Mouse (Mus musculus) lung, embryonic 15.5 days (tissue): Measurements from ENCODE around the gene Acsl4. TPM values are rescaled to one million over a fixed set of nuclear protein-coding genes. Genes with fewer than 3 reads are reported as not detected.

ENCODE experiments used
- ATAC-seq: fragments of 200-750 bp; cut with Nextera tagmentation; 2 replicates; pipeline ENCODE4 v1.8.0; 2017; ENCODE audit warnings: moderate number of reproducible peaks, borderline replicate concordance; ENCODE audit not compliant: low FRiP score, low TSS enrichment; ENCODE audit errors: extremely low read depth
- H3K27ac ChIP-seq: fragments of 300-500 bp; sonication (generic); 2 replicates; pipeline ENCODE4 v1.5.1; 2015; ENCODE audit warnings: moderate library complexity, mild to moderate bottlenecking, inconsistent platforms
- H3K27me3 ChIP-seq: fragments of 300-500 bp; sonication (generic); 2 replicates; pipeline ENCODE4 v1.6.1; 2015; ENCODE audit warnings: inconsistent platforms
- H3K36me3 ChIP-seq: fragments of 300-500 bp; sonication (generic); 2 replicates; pipeline ENCODE4 v1.6.1; 2015; ENCODE audit warnings: inconsistent platforms
- H3K4me1 ChIP-seq: fragments of 300-500 bp; sonication (generic); 2 replicates; pipeline ENCODE4 v1.6.1; 2015; ENCODE audit warnings: inconsistent platforms
- H3K4me2 ChIP-seq: fragments of 300-500 bp; sonication (generic); 2 replicates; pipeline ENCODE4 v1.6.1; 2015; ENCODE audit warnings: inconsistent platforms, mild to moderate bottlenecking, moderate library complexity
- H3K4me3 ChIP-seq: fragments of 300-500 bp; sonication (generic); 2 replicates; pipeline ENCODE4 v1.5.1; 2015; ENCODE audit warnings: mild to moderate bottlenecking, inconsistent platforms
- H3K9ac ChIP-seq: fragments of 300-500 bp; sonication (generic); 2 replicates; pipeline ENCODE4 v1.6.1; 2015; ENCODE audit warnings: inconsistent platforms
- H3K9me3 ChIP-seq: fragments of 300-500 bp; sonication (generic); 2 replicates; pipeline ENCODE4 v1.6.1; 2016; ENCODE audit warnings: inconsistent platforms
- WGBS: fragments of 180-500 bp; shearing (Covaris S2); methylation state at CpG from one replicate; pipeline ENCODE4 v1.1.7; 2015; 5-methylcytosine and 5-hydroxymethylcytosine counted together
- polyA plus RNA-seq: library from polyadenylated mRNA; unstranded; fragments of >200 nt; fragmentation: Nextera tagmentation; extraction: Ambion mirVana; gene quantifications from 2 replicates; pipeline ENCODE4 v1.2.1, GENCODE M21; 2015

Gene Acsl4
- polyA plus RNA-seq, 1 experiment from 2014 or later = 19.4 TPM

GRCm38 (mm10) chrX:142388141-142388540 is 2.2 kb downstream of the Acsl4 start:
- no peaks in the 10 kb centered on the region for H3K36me3 ChIP-seq
- peaks cover 8% of the 10 kb centered on the region; the same call in 1 of the 2 replicates for H3K27me3 ChIP-seq
- no peak for ATAC-seq
- 80% methylated on average over 6 of the region's 6 CpGs for WGBS
- H3K4me3 ChIP-seq = no peak overlapping the region
- no peak overlapping the region for H3K27ac ChIP-seq
- no peaks in the 10 kb centered on the region for H3K9me3 ChIP-seq
- no peak overlapping the region for H3K9ac ChIP-seq
- H3K4me2 ChIP-seq = no peak overlapping the region
- no peaks in the 10 kb centered on the region; the same call in 1 of the 2 replicates for H3K4me1 ChIP-seq

GRCm38 (mm10) chrX:142387634-142388033 is 2.7 kb downstream of the Acsl4 start:
- Histone ChIP-seq H3K27me3 (peaks cover 8% of the 10 kb centered on the region; the same call in 1 of the 2 replicates), H3K4me1 (no peaks in the 10 kb centered on the region; the same call in 1 of the 2 replicates), H3K4me3 (no peak overlapping the region), H3K9ac (no peak overlapping the region), H3K4me2 (no peak overlapping the region), H3K9me3 (no peaks in the 10 kb centered on the region), H3K27ac (no peak overlapping the region), H3K36me3 (no peaks in the 10 kb centered on the region)
- ATAC-seq = no peak
- WGBS = 78% methylated on average over 1 of the region's 1 CpGs

GRCm38 (mm10) chrX:142384918-142385317 is 5.4 kb downstream of the Acsl4 start:
- H3K27me3 ChIP-seq = no peaks in the 10 kb centered on the region
- ATAC-seq = no peak
- H3K27ac ChIP-seq = no peak overlapping the region
- no peaks in the 10 kb centered on the region for H3K36me3 ChIP-seq
- H3K4me2 ChIP-seq = no peak overlapping the region
- H3K9me3 ChIP-seq = no peaks in the 10 kb centered on the region
- H3K9ac ChIP-seq = no peak overlapping the region
- WGBS = 81% methylated on average over 3 of the region's 3 CpGs
- no peak overlapping the region for H3K4me3 ChIP-seq
- no peaks in the 10 kb centered on the region; the same call in 1 of the 2 replicates for H3K4me1 ChIP-seq

- Histone ChIP-seq H3K9me3 (no peaks in the 10 kb centered on the region), H3K4me2 (no peak overlapping the region), H3K4me1 (no peaks in the 10 kb centered on the region; the same call in 1 of the 2 replicates), H3K4me3 (no peak overlapping the region), H3K27ac (no peak overlapping the region), H3K27me3 (no peaks in the 10 kb centered on the region), H3K36me3 (no peaks in the 10 kb centered on the region), H3K9ac (no peak overlapping the region)
- no peak for ATAC-seq
- WGBS = 81% methylated on average over 6 of the region's 6 CpGs
Measured at GRCm38 (mm10) chrX:142379894-142380293, 10.4 kb downstream of the Acsl4 start.

- H3K36me3 ChIP-seq = no peaks in the 10 kb centered on the region
- no peak overlapping the region for H3K27ac ChIP-seq
- no peaks in the 10 kb centered on the region for H3K9me3 ChIP-seq
- H3K9ac ChIP-seq = no peak overlapping the region
- no peaks in the 10 kb centered on the region for H3K4me1 ChIP-seq
- 84% methylated on average over 6 of the region's 6 CpGs for WGBS
- no peak for ATAC-seq
- no peaks in the 10 kb centered on the region for H3K27me3 ChIP-seq
- H3K4me3 ChIP-seq = no peak overlapping the region
- H3K4me2 ChIP-seq = no peak overlapping the region
Measured at GRCm38 (mm10) chrX:142378048-142378447, 12.3 kb downstream of the Acsl4 start.

- Histone ChIP-seq H3K4me1 (no peaks in the 10 kb centered on the region), H3K27me3 (no peaks in the 10 kb centered on the region), H3K4me2 (no peak overlapping the region), H3K9ac (no peak overlapping the region), H3K36me3 (no peaks in the 10 kb centered on the region), H3K27ac (no peak overlapping the region), H3K4me3 (no peak overlapping the region), H3K9me3 (no peaks in the 10 kb centered on the region)
- 66% methylated on average over 3 of the region's 3 CpGs for WGBS
- ATAC-seq = no peak
Measured at GRCm38 (mm10) chrX:142377358-142377757, 13.0 kb downstream of the Acsl4 start.

GRCm38 (mm10) chrX:142376747-142377146 is 13.6 kb downstream of the Acsl4 start:
- Histone ChIP-seq H3K4me1 (no peaks in the 10 kb centered on the region), H3K36me3 (no peaks in the 10 kb centered on the region), H3K27ac (no peak overlapping the region), H3K4me2 (no peak overlapping the region), H3K27me3 (no peaks in the 10 kb centered on the region), H3K9me3 (no peaks in the 10 kb centered on the region), H3K4me3 (no peak overlapping the region), H3K9ac (no peak overlapping the region)
- no peak for ATAC-seq
- 48% methylated on average over 3 of the region's 3 CpGs for WGBS

- H3K4me2 ChIP-seq = no peak overlapping the region
- H3K4me1 ChIP-seq = no peaks in the 10 kb centered on the region
- H3K36me3 ChIP-seq = no peaks in the 10 kb centered on the region
- no peak overlapping the region for H3K27ac ChIP-seq
- H3K9ac ChIP-seq = no peak overlapping the region
- H3K4me3 ChIP-seq = no peak overlapping the region
- 75% methylated on average over 4 of the region's 4 CpGs for WGBS
- no peaks in the 10 kb centered on the region for H3K27me3 ChIP-seq
- ATAC-seq = no peak
- H3K9me3 ChIP-seq = no peaks in the 10 kb centered on the region
Measured at GRCm38 (mm10) chrX:142375519-142375918, 14.8 kb downstream of the Acsl4 start.

- no peak overlapping the region for H3K4me2 ChIP-seq
- H3K36me3 ChIP-seq = no peaks in the 10 kb centered on the region
- no peak overlapping the region for H3K9ac ChIP-seq
- no peak overlapping the region for H3K27ac ChIP-seq
- H3K4me1 ChIP-seq = no peaks in the 10 kb centered on the region
- WGBS = 14% methylated on average over 3 of the region's 3 CpGs
- ATAC-seq = no peak
- no peaks in the 10 kb centered on the region for H3K27me3 ChIP-seq
- H3K4me3 ChIP-seq = no peak overlapping the region
- no peaks in the 10 kb centered on the region for H3K9me3 ChIP-seq
Measured at GRCm38 (mm10) chrX:142372393-142372792, 17.9 kb downstream of the Acsl4 start.

GRCm38 (mm10) chrX:142369935-142370334 is 20.4 kb downstream of the Acsl4 start:
- H3K4me3 ChIP-seq = no peak overlapping the region

GRCm38 (mm10) chrX:142363882-142364281 is 26.5 kb downstream of the Acsl4 start:
- H3K4me3 ChIP-seq = no peak overlapping the region
- ATAC-seq = no peak
- H3K4me2 ChIP-seq = no peak overlapping the region
- no peaks in the 10 kb centered on the region for H3K4me1 ChIP-seq
- no peak overlapping the region for H3K27ac ChIP-seq
- H3K27me3 ChIP-seq = no peaks in the 10 kb centered on the region
- no peaks in the 10 kb centered on the region for H3K36me3 ChIP-seq
- H3K9me3 ChIP-seq = no peaks in the 10 kb centered on the region
- no peak overlapping the region for H3K9ac ChIP-seq
- WGBS = 76% methylated on average over 1 of the region's 1 CpGs

More at GRCm38 (mm10) chrX:142369935-142370334, 20.4 kb downstream of the Acsl4 start:
- ATAC-seq = no peak
- WGBS = 29% methylated on average over 7 of the region's 7 CpGs
- Histone ChIP-seq H3K27me3 (no peaks in the 10 kb centered on the region), H3K36me3 (no peaks in the 10 kb centered on the region), H3K4me2 (no peak overlapping the region), H3K4me1 (no peaks in the 10 kb centered on the region), H3K27ac (no peak overlapping the region), H3K9ac (no peak overlapping the region), H3K9me3 (no peaks in the 10 kb centered on the region)

GRCm38 (mm10) chrX:142359031-142359430 is 31.3 kb downstream of the Acsl4 start:
- ATAC-seq = no peak
- Histone ChIP-seq H3K27ac (no peak overlapping the region), H3K4me2 (no peak overlapping the region), H3K4me3 (no peak overlapping the region), H3K4me1 (no peaks in the 10 kb centered on the region), H3K9me3 (no peaks in the 10 kb centered on the region), H3K9ac (no peak overlapping the region), H3K27me3 (no peaks in the 10 kb centered on the region), H3K36me3 (no peaks in the 10 kb centered on the region)
- WGBS = 75% methylated on average over 7 of the region's 7 CpGs

GRCm38 (mm10) chrX:142358427-142358826 is 31.9 kb downstream of the Acsl4 start:
- no peaks in the 10 kb centered on the region for H3K4me1 ChIP-seq
- no peaks in the 10 kb centered on the region for H3K36me3 ChIP-seq
- WGBS = 76% methylated on average over 5 of the region's 5 CpGs
- no peaks in the 10 kb centered on the region for H3K9me3 ChIP-seq
- ATAC-seq = no peak
- H3K9ac ChIP-seq = no peak overlapping the region
- H3K27ac ChIP-seq = no peak overlapping the region
- H3K4me3 ChIP-seq = no peak overlapping the region
- no peak overlapping the region for H3K4me2 ChIP-seq
- H3K27me3 ChIP-seq = no peaks in the 10 kb centered on the region
